Mouse (Mus musculus) hindbrain, embryonic 16.5 days (tissue): ENCODE measurements at regions not wholly inside any gene's neighbourhood (a gene's known extent, or its start where the extent isn't known, plus 50 kb on each side); places are given as distances from the start of the nearest gene placed in this dataset.

ENCODE experiments used
- ATAC-seq: fragments of 200-750 bp; cut with Nextera tagmentation; 2 replicates; pipeline ENCODE4 v1.8.0; 2017; ENCODE audit warnings: moderate TSS enrichment, moderate library complexity
- H3K27ac ChIP-seq: fragments of 300-500 bp; sonication (generic); 2 replicates; pipeline ENCODE4 v1.5.1; 2014; ENCODE audit warnings: low read depth, mild to moderate bottlenecking, control low read depth, low read length, moderate library complexity
- H3K27me3 ChIP-seq: fragments of 300-500 bp; sonication (generic); replicated peaks from 2 replicates; pipeline ENCODE4 v1.6.1; 2014; ENCODE audit warnings: low read length; ENCODE audit not compliant: control insufficient read depth, insufficient read depth
- H3K36me3 ChIP-seq: fragments of 300-500 bp; sonication (generic); 2 replicates; pipeline ENCODE4 v1.6.1; 2014; ENCODE audit warnings: mild to moderate bottlenecking, low read length, moderate library complexity, mixed read lengths; ENCODE audit not compliant: control insufficient read depth, insufficient read depth
- H3K4me1 ChIP-seq: fragments of 300-500 bp; sonication (generic); 2 replicates; pipeline ENCODE4 v1.6.1; 2014; ENCODE audit warnings: low read depth, low read length; ENCODE audit not compliant: control insufficient read depth, insufficient read depth
- H3K4me2 ChIP-seq: fragments of 300-500 bp; sonication (generic); 2 replicates; pipeline ENCODE4 v1.6.1; 2014; ENCODE audit warnings: mild to moderate bottlenecking, low read length, control low read depth, moderate library complexity
- H3K4me3 ChIP-seq: fragments of 300-500 bp; sonication (generic); 2 replicates; pipeline ENCODE4 v1.5.1; 2014; ENCODE audit warnings: mild to moderate bottlenecking, low read length, control low read depth, moderate library complexity
- H3K9ac ChIP-seq: fragments of 300-500 bp; sonication (generic); 2 replicates; pipeline ENCODE4 v1.6.1; 2014; ENCODE audit warnings: low read depth, mild to moderate bottlenecking, control low read depth, low read length, moderate library complexity
- H3K9me3 ChIP-seq: fragments of 300-500 bp; sonication (generic); 2 replicates; pipeline ENCODE4 v1.6.1; 2014; ENCODE audit warnings: mild to moderate bottlenecking, low read length, moderate library complexity; ENCODE audit not compliant: control insufficient read depth
- WGBS: fragments of 180-500 bp; shearing (Covaris S2); extraction: QIAGEN DNeasy Blood & Tissue Kit; methylation state at CpG from one replicate; pipeline ENCODE4 v1.1.7; 2014; 5-methylcytosine and 5-hydroxymethylcytosine counted together

GRCm38 (mm10) chr14:58468451-58468850 is 398.1 kb downstream of the Fgf9 start:
- no peak overlapping the region for H3K4me3 ChIP-seq
- 83% methylated on average over 7 of the region's 7 CpGs for WGBS
- ATAC-seq = no peak
- H3K27me3 ChIP-seq = no peaks in the 10 kb centered on the region
- no peaks in the 10 kb centered on the region for H3K36me3 ChIP-seq
- no peaks in the 10 kb centered on the region for H3K4me1 ChIP-seq
- H3K9me3 ChIP-seq = no peaks in the 10 kb centered on the region
- no peak overlapping the region for H3K9ac ChIP-seq
- H3K27ac ChIP-seq = no peak overlapping the region
- H3K4me2 ChIP-seq = no peak overlapping the region

- no peak overlapping the region for H3K9ac ChIP-seq
- no peaks in the 10 kb centered on the region for H3K36me3 ChIP-seq
- 86% methylated on average over 5 of the region's 5 CpGs for WGBS
- H3K9me3 ChIP-seq = no peaks in the 10 kb centered on the region
- H3K4me2 ChIP-seq = no peak overlapping the region
- H3K4me1 ChIP-seq = no peaks in the 10 kb centered on the region
- ATAC-seq = no peak
- H3K27me3 ChIP-seq = no peaks in the 10 kb centered on the region
- H3K4me3 ChIP-seq = no peak overlapping the region
- H3K27ac ChIP-seq = no peak overlapping the region
Observed at GRCm38 (mm10) chr14:58467856-58468255, 397.5 kb downstream of the Fgf9 start.

GRCm38 (mm10) chr14:58446776-58447354 is 376.5 kb downstream of the Fgf9 start:
- ATAC-seq = no peak
- H3K27ac ChIP-seq = no peak overlapping the region
- H3K4me1 ChIP-seq = no peaks in the 10 kb centered on the region
- H3K4me3 ChIP-seq = no peak overlapping the region
- H3K9ac ChIP-seq = no peak overlapping the region
- no peaks in the 10 kb centered on the region for H3K36me3 ChIP-seq
- H3K27me3 ChIP-seq = no peaks in the 10 kb centered on the region
- WGBS = 78% methylated on average over 5 of the region's 5 CpGs
- no peak overlapping the region for H3K4me2 ChIP-seq
- H3K9me3 ChIP-seq = no peaks in the 10 kb centered on the region

GRCm38 (mm10) chr14:58444496-58444895 is 374.1 kb downstream of the Fgf9 start:
- H3K27ac ChIP-seq = no peak overlapping the region
- no peak overlapping the region for H3K4me2 ChIP-seq
- H3K4me3 ChIP-seq = no peak overlapping the region
- 66% methylated on average over 4 of the region's 4 CpGs for WGBS
- H3K36me3 ChIP-seq = no peaks in the 10 kb centered on the region
- H3K27me3 ChIP-seq = no peaks in the 10 kb centered on the region
- no peak overlapping the region for H3K9ac ChIP-seq
- no peaks in the 10 kb centered on the region for H3K9me3 ChIP-seq
- H3K4me1 ChIP-seq = no peaks in the 10 kb centered on the region
- no peak for ATAC-seq

- Histone ChIP-seq H3K9ac (no peak overlapping the region), H3K27me3 (no peaks in the 10 kb centered on the region), H3K36me3 (no peaks in the 10 kb centered on the region), H3K9me3 (no peaks in the 10 kb centered on the region), H3K27ac (no peak overlapping the region), H3K4me1 (no peaks in the 10 kb centered on the region), H3K4me2 (no peak overlapping the region), H3K4me3 (no peak overlapping the region)
- 90% methylated on average over 3 of the region's 3 CpGs for WGBS
- ATAC-seq = no peak
Observed at GRCm38 (mm10) chr14:58442501-58442900, 372.2 kb downstream of the Fgf9 start.

- Histone ChIP-seq H3K27ac (no peak overlapping the region), H3K9me3 (no peaks in the 10 kb centered on the region), H3K4me1 (no peaks in the 10 kb centered on the region), H3K4me2 (no peak overlapping the region), H3K9ac (no peak overlapping the region), H3K36me3 (no peaks in the 10 kb centered on the region), H3K4me3 (no peak overlapping the region), H3K27me3 (no peaks in the 10 kb centered on the region)
- no peak for ATAC-seq
- WGBS = 87% methylated on average over 2 of the region's 2 CpGs
Observed at GRCm38 (mm10) chr14:58439963-58440362, 369.6 kb downstream of the Fgf9 start.

- WGBS = 96% methylated on average over 3 of the region's 3 CpGs
Observed at GRCm38 (mm10) chr14:58436096-58436495, 365.7 kb downstream of the Fgf9 start.

GRCm38 (mm10) chr14:58426472-58426871 is 356.1 kb downstream of the Fgf9 start:
- Histone ChIP-seq H3K9ac (no peak overlapping the region), H3K4me2 (no peak overlapping the region), H3K4me3 (no peak overlapping the region), H3K36me3 (no peaks in the 10 kb centered on the region), H3K9me3 (no peaks in the 10 kb centered on the region), H3K27me3 (no peaks in the 10 kb centered on the region), H3K27ac (no peak overlapping the region), H3K4me1 (no peaks in the 10 kb centered on the region)
- WGBS = 74% methylated on average over 6 of the region's 6 CpGs
- ATAC-seq = no peak

More at GRCm38 (mm10) chr14:58436096-58436495, 365.7 kb downstream of the Fgf9 start:
- Histone ChIP-seq H3K27me3 (no peaks in the 10 kb centered on the region), H3K4me2 (no peak overlapping the region), H3K36me3 (no peaks in the 10 kb centered on the region), H3K9me3 (no peaks in the 10 kb centered on the region), H3K4me1 (no peaks in the 10 kb centered on the region), H3K27ac (no peak overlapping the region), H3K4me3 (no peak overlapping the region), H3K9ac (no peak overlapping the region)
- ATAC-seq = no peak

GRCm38 (mm10) chr14:58421904-58422303 is 351.6 kb downstream of the Fgf9 start:
- no peak overlapping the region for H3K4me2 ChIP-seq
- ATAC-seq = no peak
- H3K27me3 ChIP-seq = no peaks in the 10 kb centered on the region
- H3K4me1 ChIP-seq = no peaks in the 10 kb centered on the region
- no peak overlapping the region for H3K27ac ChIP-seq
- WGBS = 71% methylated on average over 5 of the region's 5 CpGs
- no peak overlapping the region for H3K9ac ChIP-seq
- no peaks in the 10 kb centered on the region for H3K36me3 ChIP-seq
- no peak overlapping the region for H3K4me3 ChIP-seq
- H3K9me3 ChIP-seq = no peaks in the 10 kb centered on the region

- H3K4me3 ChIP-seq = no peak overlapping the region
Observed at GRCm38 (mm10) chr14:58417545-58417944, 347.2 kb downstream of the Fgf9 start.

More at GRCm38 (mm10) chr14:58417545-58417944, 347.2 kb downstream of the Fgf9 start:
- peak; percentile 72 for ATAC-seq
- Histone ChIP-seq H3K27me3 (no peaks in the 10 kb centered on the region), H3K4me1 (no peaks in the 10 kb centered on the region), H3K27ac (no peak overlapping the region), H3K9me3 (no peaks in the 10 kb centered on the region), H3K36me3 (no peaks in the 10 kb centered on the region), H3K9ac (no peak overlapping the region), H3K4me2 (no peak overlapping the region)
- 22% methylated on average over 1 of the region's 1 CpGs for WGBS
